Mouse (Mus musculus): ENCODE measurements around the gene Rbm34. TPM values are rescaled to one million over a fixed set of nuclear protein-coding genes. Genes with fewer than 3 reads are reported as not detected.

Rbm34 gene
- total and polyA plus RNA-seq, 3 experiments = 24.8 to 42.7 (median 42.3) TPM

- no peak for DNase-seq (ENCODE audit: extremely low read depth)
- Histone ChIP-seq H3K4me1 (ENCODE audit: control insufficient read depth in 1 of 2, insufficient read depth in 2 of 2) (no peaks in the 10 kb centered on the region), H3K27me3 (replicated peaks) (no peaks in the 10 kb centered on the region), H3K9ac (ENCODE audit: insufficient read depth, low read depth) (no peak overlapping the region), H3K4me2 (ENCODE audit: insufficient read depth, low read depth, poor library complexity, severe bottlenecking) (no peak overlapping the region), H3K27ac (ENCODE audit: insufficient read depth, low read depth) (no peak overlapping the region), H3K79me2 (replicated peaks; ENCODE audit: control insufficient read depth, extremely low read depth, insufficient read depth, poor library complexity, severe bottlenecking) (0 out of 2 replicates have a peak, but pooled peaks cover 5% of the 10 kb centered on the region), H3K9me3 (replicated peaks; ENCODE audit: low read length) (no peaks in the 10 kb centered on the region), H3K4me3 (replicated peaks in 1 of 3; ENCODE audit: low read depth in 2 of 3, low read length in 2 of 3, poor library complexity in 1 of 3) (no peak overlapping the region), H3K36me3 (replicated peaks in 1 of 2; ENCODE audit: control insufficient read depth in 1 of 2, insufficient read depth in 1 of 2, low read length in 1 of 2) (peaks cover 60 to 92% of the 10 kb centered on the region in 2 experiments)
- dilution Hi-C loops (cut with MboI; ENCODE audit: extremely low pct_ligation_motif_present, extremely low pct_unique_long_range_greater_than_20kb, low sequenced_read_pairs) = no loop called here
- TF ChIP-seq MAX (IDR thresholded peaks at IDR 0.05; ENCODE audit: low read length) (no peak), NELFE (IDR thresholded peaks at IDR 0.05; ENCODE audit: low read depth, low read length) (no peak), UBTF (IDR thresholded peaks at IDR 0.05; ENCODE audit: low read depth, low read length) (no peak), RAD21 (IDR thresholded peaks at IDR 0.05; ENCODE audit: low read depth, low read length) (no peak), E2F4 (IDR thresholded peaks at IDR 0.05; ENCODE audit: insufficient replicate concordance, low read depth, low read length) (no peak), RCOR1 (conservative IDR thresholded peaks at IDR 0.05; ENCODE audit: low read depth, low read length) (no peak), JUN (IDR thresholded peaks at IDR 0.05; ENCODE audit: insufficient read depth, low read depth, low read length) (no peak), EP300 (IDR thresholded peaks at IDR 0.05; ENCODE audit: low read length) (no peak), ZMIZ1 (IDR thresholded peaks at IDR 0.05; ENCODE audit: low read depth, low read length) (no peak), CTCF (conservative IDR thresholded peaks at IDR 0.05 in 1 of 2, IDR thresholded peaks at IDR 0.05 in 1 of 2; ENCODE audit: low read depth in 2 of 2, low read length in 2 of 2) (no peak)
- in situ Hi-C loops (cut with MboI; ENCODE audit: low pct_ligation_motif_present, low pct_unique_long_range_greater_than_20kb, low sequenced_read_pairs) = no loop called here
These were observed 18.8 kb downstream of the Rbm34 start for GRCm38 (mm10) chr8:126951900-126952636.

DNA sequence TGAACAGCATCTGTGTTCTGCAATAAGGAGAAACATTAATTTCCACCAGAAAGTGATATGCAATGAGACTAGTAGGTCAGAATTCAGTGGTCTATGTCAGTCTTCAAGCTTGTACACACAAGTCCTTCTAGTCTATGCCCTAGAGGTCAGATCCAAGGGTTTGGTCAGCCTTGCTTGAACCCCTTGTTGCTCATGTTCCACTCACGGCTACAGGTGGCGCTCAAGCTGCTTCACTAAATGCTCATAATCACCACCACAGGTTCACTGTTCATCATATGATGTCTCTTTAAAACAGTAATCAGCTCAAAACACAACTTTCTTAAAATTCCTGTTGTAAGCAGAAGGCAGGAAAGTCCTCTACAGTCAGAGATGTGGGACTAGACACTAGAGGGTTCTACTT, 21.3 kb downstream of the Rbm34 start:
- H3K27ac ChIP-seq (ENCODE audit: insufficient read depth, low read depth) = no peak overlapping the region
- dilution Hi-C loops (cut with MboI; ENCODE audit: extremely low pct_ligation_motif_present, extremely low pct_unique_long_range_greater_than_20kb, low sequenced_read_pairs) = no loop called here
- peaks cover 2 to 9% of the 10 kb centered on the region in 2 experiments; a peak in 3 of 4 replicates for H3K4me1 ChIP-seq (ENCODE audit: control insufficient read depth in 1 of 2, insufficient read depth in 2 of 2)
- DNase-seq (ENCODE audit: extremely low read depth) = no peak
- no peak overlapping the region for H3K4me3 ChIP-seq (replicated peaks in 1 of 3; ENCODE audit: low read depth in 2 of 3, low read length in 2 of 3, poor library complexity in 1 of 3)
- no peaks in the 10 kb centered on the region for H3K27me3 ChIP-seq (replicated peaks)
- peaks cover 43 to 70% of the 10 kb centered on the region in 2 experiments for H3K36me3 ChIP-seq (replicated peaks in 1 of 2; ENCODE audit: control insufficient read depth in 1 of 2, insufficient read depth in 1 of 2, low read length in 1 of 2)
- H3K9ac ChIP-seq (ENCODE audit: insufficient read depth, low read depth) = no peak overlapping the region
- H3K4me2 ChIP-seq (ENCODE audit: insufficient read depth, low read depth, poor library complexity, severe bottlenecking) = no peak overlapping the region
- H3K9me3 ChIP-seq (replicated peaks; ENCODE audit: low read length) = no peaks in the 10 kb centered on the region
- H3K79me2 ChIP-seq (replicated peaks; ENCODE audit: control insufficient read depth, extremely low read depth, insufficient read depth, poor library complexity, severe bottlenecking) = peaks cover 10% of the 10 kb centered on the region
- TF ChIP-seq CTCF (conservative IDR thresholded peaks at IDR 0.05 in 1 of 2, IDR thresholded peaks at IDR 0.05 in 1 of 2; ENCODE audit: low read depth in 2 of 2, low read length in 2 of 2) = peak in 1 of 2 experiments; percentile 50; a peak in 3 of 4 replicates
- TF ChIP-seq MXI1 (IDR thresholded peaks at IDR 0.05; ENCODE audit: low read depth, low read length) = no peak
- peak; percentile 2; the same call in 1 of the 2 replicates for TF ChIP-seq RAD21 (IDR thresholded peaks at IDR 0.05; ENCODE audit: low read depth, low read length)
- peak; percentile 19; the same call in 1 of the 2 replicates for TF ChIP-seq SMC3 (IDR thresholded peaks at IDR 0.05; ENCODE audit: low read depth, low read length)
- no peak for TF ChIP-seq BHLHE40 (IDR thresholded peaks at IDR 0.05; ENCODE audit: low read depth, low read length)
- TF ChIP-seq POLR2AphosphoS2 (IDR thresholded peaks at IDR 0.05; ENCODE audit: low read depth, low read length) = no peak
- no peak for TF ChIP-seq UBTF (IDR thresholded peaks at IDR 0.05; ENCODE audit: low read depth, low read length)
- in situ Hi-C loops (cut with MboI; ENCODE audit: low pct_ligation_motif_present, low pct_unique_long_range_greater_than_20kb, low sequenced_read_pairs) = no loop called here

Measured in CH12.LX (cell line).